Mouse (Mus musculus) thymus, adult 18-20 months (tissue): ENCODE measurements around the gene Trmt1.

ENCODE experiments used
- DNase-seq, 2 experiments: peaks; one replicate each; pipeline ENCODE4 v3.0.0; 2022; ENCODE audit warnings: mixed read lengths in 2 of 2

Gene Trmt1

DNA sequence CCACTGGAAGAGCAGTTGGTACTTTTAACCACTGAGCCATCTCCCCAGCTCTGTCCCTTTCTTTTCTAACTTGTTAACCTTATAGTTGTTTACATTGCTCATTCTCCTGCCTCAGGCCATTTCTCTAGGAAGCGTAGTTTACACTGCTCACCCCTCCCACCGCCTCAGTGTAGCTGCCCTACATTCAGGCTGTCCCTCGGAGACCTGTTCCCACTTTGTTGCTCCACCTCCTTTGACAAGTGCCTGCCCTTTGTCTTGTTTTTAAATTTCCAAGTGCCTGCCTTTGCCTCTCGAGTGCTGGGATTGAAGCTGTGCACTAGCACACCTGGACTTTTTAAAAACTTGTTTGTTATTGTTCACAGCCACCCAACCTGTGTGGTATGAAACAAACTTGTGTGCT is 7.2 kb downstream of the Trmt1 start:
- no peak for DNase-seq

DNA sequence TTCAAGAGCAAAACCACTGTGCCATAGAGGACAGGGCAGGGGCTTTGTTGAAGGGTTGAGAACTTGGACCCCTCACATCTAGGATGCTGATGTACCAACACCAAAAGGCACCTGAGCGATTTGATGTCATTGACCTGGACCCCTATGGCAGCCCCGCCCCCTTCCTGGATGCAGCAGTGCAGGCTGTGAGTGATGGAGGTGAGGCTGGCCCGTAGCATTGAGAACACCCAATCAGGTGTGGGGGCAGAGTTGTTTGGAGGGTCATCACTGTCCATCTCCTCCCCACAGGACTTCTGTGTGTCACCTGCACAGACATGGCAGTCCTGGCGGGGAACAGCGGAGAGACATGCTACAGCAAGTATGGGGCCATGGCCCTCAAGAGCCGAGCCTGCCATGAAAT is 9.0 kb downstream of the Trmt1 start:
- DNase-seq = no peak

DNA sequence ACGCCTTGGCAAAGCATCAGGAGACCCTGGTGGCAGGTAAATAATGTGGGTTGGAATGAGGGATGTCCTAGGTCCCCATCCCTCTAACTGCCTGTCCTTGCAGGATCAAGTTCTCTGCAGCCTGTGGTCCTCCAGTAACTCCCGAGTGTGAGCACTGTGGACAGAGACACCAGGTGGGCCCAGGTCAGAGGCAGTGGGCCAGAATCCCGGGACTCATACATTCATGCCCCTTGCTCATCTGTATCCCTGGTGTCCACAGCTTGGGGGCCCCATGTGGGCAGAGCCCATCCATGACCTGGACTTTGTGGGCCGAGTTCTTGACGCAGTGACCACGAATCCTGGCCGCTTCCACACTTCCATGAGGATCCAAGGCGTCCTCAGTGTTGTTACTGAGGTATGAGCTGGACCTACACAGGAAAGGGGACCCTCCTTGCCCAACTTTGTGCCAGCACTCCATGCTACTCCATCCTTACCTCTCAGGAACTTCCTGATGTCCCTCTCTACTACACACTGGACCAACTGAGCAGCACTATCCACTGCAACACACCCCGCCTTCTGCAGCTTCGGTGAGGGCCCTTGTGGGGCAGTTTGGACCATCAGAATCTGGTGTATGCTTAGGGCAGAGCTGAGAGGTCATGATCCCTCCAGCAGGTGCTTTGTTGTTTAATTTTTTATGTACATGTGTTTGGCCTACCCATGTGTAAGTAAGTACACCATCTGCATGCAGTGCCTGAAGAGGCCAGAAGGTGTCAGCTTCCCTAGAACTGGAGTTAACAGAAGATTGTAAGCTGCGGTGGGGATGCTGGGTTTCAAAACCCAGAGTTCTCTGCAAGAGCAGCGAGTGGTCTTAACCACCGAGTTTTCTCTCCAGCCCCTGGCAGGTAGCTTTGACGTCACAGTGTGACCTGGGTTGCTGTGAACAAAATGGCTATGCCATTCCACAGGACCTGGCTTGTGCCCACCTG is 11.3 kb downstream of the Trmt1 start:
- DNase-seq = no peak

DNA sequence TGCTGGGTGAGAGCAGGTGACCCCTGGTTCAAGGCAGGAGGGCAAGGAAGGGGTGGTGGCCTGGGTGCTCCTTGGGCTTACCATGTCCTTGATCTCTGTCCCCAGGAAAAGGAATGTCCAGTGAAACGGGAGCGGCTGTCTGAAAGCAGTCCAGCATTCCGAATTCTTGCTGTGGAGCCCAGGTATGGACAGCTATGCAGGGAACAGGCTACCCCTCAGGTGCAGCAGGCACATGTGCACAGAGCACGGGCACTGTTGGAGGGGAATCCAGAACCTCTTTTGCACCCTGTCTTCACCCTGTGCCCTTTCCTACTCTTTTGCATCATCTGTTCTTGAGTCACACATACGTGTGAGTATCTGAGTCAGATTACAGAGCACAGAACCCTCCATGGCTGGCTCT is 12.2 kb downstream of the Trmt1 start:
- no peak for DNase-seq

DNA sequence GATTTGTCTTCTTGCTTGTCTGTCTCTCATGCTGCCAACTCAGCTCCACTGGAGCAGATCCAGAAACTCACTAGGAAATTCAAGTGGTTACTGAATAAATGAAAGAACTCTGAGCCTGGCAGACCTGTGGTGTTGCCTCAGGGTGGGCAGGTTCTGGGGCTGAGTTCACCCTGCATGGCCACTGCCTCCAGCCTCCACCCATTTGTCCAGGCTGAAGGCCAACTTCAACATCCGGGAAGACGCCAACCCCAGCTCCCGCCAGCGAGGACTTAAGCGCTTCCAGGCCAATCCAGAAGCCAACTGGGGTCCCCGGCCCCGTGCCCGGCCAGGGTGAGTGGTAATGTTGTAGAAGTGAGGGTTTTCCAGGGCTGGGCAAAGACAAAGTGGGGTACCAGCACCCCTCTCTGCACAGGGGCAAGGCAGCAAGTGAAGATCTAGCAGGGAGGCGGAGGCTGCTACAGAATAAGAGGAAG is 12.9 kb downstream of the Trmt1 start:
- DNase-seq = peak; percentile 22 to 34

DNA sequence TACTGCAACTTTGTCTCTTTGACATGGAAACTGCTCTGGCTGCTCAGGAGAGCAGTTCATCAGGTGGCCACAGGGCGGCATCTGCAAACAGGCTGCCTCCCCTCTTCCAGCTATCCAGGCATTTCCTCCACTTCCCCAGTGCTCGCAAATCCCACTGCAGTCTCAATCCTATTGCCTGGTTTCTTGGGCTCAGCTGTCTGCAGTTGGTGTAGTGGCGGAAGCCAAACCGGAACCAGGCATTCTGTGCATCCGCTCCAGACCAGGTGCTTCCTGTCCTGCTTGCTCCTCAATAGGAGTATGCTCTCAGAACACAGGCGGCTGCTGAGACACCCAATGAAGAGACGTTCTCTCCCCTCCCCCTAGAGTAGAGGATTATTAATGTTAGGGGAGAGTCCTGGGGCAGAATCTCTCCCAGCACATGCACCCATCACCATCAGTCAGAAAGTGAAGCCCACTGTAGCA is 13.8 kb downstream of the Trmt1 start:
- DNase-seq = peak; percentile 73 to 78

DNA sequence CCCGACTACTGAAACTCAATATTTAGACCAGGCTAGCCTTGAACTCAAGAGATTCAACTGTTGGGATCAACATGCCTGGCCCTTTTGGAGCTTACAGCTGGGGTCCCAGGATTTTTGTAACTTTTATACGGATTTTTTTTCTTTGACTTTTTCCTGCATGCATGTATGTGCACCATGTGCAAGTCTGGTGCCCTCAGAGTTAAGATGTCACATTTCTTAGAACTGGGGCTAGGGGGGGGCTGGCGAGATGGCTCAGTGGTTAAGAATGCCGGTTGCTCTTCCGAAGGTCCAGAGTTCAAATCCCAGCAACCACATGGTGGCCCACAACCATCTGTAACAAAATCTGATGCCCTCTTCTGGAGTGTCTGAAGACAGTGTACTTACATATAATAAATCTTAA is 14.4 kb downstream of the Trmt1 start:
- no peak for DNase-seq

DNA sequence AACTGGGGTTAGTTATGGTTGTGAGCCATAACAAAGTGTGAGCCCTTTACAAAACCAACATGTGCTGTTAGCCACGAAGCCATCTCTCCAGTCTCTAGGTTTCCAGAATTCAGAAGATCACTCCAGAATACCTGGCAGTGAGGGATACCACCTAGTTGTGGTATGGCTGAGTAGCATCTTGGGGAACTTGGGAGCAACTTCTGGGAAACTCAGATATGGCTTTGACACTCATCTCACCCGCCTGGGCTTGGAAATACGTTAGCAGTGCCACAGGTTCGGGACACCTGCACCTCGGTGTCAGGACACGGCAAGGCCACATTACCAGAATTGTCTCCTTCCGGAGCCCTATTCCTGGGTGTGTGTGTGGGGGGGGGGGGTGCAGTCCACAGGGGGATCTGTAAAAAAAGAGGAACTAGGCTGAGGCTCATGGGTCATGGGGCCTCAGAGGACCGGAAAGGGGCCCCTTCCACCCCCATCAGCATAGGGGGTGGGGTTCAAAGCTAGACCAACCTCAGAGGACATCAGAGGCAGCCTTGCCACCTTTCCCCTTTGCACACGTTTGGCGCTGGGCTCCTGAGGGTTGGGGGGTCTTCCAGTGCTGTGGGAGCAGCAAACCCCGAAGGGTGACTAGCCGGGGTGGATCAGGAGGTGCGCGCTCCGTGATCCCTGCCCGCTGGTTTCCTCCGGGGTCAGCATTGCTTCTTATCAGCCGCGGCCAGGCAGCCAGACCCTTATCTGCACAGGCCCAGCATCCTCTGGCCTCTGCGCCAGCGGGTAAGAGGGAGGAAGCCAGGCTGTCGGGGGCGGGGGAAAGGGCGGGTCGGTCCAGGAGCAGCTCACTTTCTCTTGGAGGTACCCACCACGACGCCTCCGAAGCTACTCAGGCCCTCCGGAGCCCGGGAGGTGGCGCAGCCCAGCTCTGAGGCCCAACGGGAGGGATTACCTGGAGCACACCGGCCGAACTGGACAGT is 15.1 kb downstream of the Trmt1 start, which contains the start of gene Lyl1:
Lyl1 (plus strand) TSS at position 517 of the 971 bp plus-strand sequence.
- DNase-seq = peak; percentile 27 to 44

DNA sequence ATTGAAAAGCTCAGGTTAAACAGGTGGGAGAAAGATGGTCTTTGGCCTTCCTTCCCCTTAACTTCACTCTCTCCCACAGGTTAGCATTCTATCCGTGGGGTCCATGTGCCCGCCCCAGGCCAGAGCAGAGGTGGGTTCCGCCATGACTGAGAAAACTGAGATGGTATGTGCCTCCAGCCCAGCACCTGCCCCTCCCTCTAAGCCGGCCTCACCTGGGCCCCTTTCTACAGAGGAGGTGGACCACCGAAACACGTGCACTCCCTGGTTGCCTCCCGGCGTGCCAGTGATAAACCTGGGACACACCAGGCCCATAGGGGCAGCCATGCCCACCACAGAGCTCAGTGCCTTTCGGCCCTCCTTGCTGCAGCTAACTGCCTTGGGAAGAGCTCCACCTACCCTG is 16.5 kb downstream of the Trmt1 start:
- no peak for DNase-seq

DNA sequence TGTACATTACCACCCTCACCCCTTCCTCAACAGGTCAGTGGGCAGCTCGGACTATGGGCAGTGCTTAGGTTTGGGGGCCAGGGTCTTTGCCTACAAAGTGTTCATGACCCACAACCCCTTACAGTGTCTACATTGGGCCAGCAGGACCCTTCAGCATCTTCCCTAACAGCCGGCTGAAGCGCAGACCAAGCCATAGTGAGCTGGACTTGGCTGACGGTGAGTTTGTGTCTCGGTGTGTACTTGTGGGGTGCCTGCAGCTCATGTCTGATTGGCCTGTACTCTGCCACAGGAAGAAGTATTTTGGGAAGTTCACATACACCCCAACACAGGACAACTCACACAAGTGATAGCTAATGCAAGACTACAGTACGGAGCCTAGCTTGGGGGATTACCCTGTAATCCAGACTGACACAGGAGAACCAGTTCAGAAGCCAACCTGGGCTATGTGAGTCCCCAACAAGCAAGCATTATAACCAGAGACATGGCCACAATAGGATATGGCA is 16.9 kb downstream of the Trmt1 start:
- no peak for DNase-seq

DNA sequence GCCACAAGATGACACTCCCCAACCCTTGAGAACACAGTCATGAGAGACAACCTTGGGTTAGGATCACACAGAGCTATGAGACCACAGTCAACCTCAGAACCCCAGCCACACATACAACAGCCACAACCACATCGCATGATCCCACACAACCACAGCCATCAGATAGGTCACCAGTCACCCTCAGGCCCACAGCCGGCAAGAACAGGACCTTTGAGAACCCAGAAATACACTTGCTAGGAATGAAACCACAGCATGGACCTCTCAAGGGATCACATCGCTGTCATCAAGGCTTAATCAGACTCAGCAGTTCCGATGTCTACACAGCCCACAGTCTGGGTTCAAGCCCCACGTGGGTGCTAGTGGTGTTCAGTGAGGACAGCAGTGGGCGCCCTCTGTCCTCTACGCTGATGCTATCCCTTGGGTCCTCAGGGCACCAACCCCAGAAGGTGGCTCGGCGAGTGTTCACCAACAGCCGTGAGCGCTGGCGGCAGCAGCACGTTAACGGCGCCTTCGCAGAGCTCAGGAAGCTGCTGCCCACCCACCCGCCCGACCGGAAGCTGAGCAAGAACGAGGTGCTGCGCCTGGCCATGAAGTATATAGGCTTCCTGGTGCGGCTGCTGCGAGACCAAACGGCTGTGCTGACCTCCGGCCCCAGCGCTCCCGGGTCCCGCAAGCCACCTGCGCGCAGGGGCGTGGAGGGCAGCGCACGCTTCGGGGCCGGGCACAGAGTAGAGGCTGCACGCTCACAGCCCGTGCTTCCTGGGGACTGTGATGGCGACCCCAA is 17.6 kb downstream of the Trmt1 start:
- peak; percentile 43 to 47 for DNase-seq

DNA sequence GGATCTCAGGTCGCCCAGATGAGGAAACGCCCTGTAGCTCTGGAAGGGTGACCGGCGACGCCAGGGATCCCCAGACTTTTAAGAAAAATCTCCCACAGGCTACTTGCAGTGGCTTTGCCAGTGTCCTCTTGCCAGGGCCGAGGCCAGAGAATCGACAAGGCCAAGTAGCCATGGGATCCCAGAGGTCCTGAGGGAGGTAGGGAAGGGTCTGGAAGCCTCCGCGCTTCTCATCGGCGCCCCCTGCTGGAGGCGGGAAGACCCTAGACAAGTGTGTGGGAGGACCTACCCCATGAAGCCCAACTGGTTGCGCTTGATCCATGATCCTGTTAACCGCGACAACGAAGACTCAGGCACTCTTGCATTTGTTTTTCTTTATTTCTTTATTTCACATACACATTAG is 18.2 kb downstream of the Trmt1 start:
- DNase-seq = peak; percentile 67 to 76

DNA sequence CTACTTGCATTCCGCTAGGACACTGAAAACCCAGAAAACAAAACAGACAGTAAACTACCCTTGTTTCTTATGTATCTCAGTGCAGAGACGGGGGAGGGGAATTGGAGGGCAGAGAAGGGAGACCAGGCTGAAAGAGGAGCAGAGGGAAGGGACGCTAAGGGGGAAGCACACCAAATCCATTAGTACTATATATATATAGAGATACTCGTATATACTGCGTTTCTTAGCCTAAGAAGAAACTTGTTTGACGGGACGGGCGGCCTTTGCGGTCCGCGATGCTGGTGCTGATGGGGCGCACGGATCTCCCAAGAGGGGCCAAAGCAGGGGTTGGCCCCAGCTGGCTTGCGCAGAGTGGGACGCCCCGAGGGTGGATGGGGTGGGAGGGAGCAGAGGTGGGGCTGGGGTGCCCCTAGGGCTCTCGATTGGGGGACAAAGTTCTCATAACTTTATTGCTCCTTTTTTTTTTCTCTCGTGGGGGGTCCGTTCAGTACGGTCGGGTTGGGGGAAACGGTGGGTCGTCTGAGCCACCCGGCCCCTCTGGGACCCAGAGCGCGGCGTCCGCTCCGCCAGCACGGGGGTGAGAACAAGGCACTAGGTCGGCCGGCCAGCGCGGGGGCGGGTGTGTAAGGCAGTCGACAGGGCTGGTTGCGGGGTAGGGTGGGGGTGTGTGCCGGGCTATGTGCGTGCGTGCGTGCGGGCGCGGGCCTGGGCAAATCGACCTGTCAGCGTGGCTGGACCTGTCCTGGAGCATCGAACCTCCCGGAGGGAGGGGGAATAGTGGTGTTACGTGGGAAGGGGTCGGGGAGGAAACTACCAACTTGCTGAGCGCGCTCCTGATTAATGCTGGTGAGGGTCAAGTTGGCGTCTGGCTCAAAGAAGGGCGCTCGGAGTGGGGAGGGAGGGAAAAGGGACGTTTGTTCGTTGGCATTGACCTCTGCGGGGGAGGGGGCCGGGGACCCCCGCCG is 19.0 kb downstream of the Trmt1 start:
- peak in 1 of 2 experiments; percentile 30 for DNase-seq

DNA sequence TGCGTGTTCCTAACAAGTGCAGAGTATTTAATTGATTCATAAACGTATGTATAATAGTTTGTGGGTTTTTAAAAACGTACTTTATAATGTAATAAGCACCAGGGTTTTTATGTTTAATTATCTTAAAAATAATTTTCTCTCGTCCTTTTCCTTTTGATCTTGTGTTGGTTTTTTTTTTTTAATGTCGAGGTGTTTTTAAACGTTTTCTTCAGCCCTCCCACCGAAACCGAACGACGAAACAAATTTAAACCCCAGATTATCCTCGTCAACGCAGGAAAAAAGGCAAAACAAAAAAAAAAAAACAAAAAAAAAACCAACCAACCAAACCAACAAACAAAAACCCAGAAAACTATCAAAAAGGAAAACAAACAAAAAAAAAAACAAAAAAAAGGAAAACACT is 19.9 kb downstream of the Trmt1 start:
- no peak for DNase-seq

DNA sequence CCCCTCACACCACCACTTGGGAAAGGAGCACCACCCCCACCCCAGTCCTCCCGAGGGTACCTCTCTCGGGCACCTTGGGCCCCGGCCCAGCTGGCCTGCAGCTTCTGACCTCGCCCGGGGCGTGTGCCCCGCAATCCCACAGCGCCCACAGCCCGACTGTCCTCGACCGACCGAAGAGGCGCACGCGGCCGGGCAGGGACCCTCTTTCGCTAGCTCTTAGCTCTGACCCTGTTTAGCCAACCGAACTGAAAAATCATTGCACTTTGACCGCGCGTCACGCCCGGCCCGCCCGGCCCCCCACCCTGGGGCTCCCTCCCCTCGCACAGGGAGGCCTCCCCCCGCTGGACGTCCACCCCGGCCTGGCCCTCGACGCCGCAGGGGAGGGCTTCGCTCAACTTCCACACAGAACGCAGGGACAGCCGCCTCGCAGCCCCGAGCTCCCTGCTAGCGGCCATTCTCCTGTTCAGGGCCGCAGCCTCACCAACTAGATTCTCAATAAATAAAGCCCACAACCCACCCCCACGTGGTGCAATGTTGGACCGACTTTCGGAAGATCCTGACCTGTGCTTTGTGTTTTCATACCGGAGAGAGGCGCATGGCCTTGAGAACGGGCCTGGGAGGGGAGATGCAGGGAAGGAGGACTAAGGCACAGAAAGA is 20.6 kb downstream of the Trmt1 start:
- DNase-seq = no peak

DNA sequence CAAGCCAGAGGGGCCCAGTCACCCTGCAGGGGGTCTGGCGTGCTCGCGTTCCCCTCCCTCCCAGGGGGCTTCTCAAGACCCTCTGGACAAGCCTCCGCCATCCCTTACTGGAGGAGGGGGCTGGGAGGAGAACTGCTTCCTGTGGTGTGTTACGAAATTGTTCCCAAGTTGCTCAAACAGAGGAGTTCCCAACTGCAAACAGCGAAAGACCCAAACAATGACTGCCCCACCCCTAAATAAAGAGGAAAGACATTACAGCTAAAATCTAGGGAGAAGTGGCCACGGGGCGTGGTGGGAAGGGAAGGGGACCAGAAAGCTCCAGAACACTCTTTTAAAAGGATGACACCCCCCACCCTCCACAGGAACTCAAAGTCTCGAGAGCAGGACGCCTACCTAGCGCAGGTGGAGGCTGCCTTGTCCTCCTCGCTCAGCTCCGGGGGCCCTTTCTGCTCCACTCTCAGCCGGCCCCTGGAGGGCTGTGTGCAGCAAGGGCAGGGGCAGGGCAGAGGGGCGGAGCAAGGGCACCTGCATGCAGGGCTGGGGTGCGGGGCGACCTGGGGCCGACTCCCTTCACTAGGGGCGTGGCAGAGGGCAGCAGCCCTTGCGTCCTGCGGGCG is 21.3 kb downstream of the Trmt1 start:
- peak; percentile 27 to 51 for DNase-seq

DNA sequence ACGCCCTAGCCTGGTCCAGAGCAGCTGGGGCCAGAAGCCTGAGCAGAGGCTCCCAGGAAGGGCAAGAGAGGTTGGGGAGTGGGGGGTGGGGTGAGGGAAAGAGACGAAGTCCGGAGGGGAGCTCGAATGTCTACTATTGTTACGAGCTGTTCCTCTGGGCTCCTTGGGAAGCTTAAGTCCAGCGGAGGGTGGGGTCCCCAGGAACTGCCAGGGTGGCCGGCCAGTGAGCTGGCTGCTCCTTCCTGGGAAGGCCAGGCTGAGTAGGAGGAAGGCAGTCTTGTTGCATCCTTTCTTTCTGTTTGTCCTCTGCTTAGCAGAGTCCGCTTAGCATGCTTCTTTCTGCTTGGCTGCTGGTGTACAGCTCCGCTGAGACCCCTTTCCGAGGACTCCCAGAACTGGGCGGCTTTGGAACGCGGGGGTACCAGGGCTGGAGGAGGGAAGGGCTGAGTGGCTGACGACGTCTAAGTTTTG is 22.0 kb downstream of the Trmt1 start:
- DNase-seq = no peak

DNA sequence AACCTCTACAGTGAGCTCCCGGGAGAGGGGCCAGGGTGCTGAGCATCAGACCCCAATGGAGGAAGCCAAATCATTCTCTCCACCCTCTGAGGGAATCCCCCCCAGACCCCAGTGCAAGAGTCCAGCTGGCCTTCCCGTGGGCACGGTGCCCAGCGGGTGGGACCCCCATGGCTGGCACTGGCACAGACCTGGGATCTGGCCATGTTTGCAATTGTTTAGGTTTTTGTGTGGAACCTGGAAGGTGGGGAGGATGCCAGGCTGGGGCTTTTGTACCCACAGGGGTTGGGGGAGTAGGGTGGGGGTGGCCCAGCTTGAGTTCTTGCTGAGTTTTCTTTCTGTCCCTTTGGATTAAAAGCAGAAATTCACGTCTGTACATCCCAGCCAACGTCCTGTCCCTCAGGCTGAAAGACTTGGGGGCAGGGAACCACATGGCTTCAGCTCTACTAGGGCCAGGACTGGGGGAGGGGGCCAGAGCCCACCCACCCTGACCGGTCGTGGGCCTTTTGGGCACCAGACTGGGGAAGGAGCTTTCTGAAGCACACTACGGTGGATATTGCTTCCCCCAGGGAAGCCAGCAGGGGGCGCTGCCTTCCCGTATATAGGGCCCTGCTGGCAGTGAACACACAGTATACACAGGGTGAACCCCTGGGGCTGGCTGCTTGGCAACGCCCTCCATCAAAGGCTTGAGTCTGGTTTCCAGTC is 22.8 kb downstream of the Trmt1 start:
- peak; percentile 58 to 67 for DNase-seq

DNA sequence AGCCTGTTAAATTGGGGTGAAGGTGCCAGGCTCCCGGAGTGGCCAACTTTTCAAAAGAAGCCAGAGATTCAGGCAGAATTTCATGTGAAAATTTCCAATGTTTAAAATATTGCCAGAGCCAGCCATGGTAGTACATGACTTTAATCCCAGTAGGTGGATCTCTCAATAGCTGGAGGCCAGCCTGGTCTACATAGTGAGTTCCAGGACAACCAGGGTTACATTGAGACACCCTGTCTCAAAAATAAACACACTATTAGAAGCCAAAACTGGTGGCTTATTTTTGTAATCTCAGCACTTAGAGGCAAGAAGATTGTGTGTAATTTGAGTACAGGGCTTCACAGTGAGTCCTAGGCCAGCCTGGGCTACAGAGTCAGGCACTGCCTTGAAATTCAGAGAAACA is 23.8 kb downstream of the Trmt1 start:
- no peak for DNase-seq
